Mouse (Mus musculus): ENCODE measurements around the gene BC051019. TPM values are rescaled to one million over a fixed set of nuclear protein-coding genes. Genes with fewer than 3 reads are reported as not detected.

The BC051019 gene
- total RNA-seq (2015; ENCODE audit: low replicate concordance) (not detected in 2 replicates), total RNA-seq (2017; ENCODE audit: low replicate concordance) (not detected in 2 replicates)

DNA sequence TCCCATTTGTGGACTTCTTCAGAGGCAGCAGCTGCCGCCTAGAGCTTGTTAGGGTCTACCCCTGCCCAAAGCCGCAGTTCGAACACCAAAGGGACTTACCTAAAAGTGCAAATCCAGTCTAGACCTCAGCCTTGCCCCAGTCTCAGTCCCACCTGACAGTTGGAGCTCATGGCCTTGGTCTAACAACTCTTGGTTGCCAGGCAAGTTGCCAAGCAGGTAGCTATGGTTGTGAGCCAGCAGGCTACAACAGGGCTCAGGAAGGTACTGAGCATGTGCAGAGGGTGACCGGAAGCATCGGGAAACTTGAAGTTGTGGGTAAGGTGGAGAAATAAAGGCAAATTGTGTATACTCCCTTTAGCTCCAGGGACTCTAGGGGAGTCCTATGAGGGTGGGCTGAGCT is at the start of gene BC051019:
Gene BC051019 (minus strand): TSS at position 154 of the 400 bp plus-strand sequence.
- ATAC-seq (replicated peaks; ENCODE audit: low FRiP score, poor library complexity, severe bottlenecking) = no peak

DNA sequence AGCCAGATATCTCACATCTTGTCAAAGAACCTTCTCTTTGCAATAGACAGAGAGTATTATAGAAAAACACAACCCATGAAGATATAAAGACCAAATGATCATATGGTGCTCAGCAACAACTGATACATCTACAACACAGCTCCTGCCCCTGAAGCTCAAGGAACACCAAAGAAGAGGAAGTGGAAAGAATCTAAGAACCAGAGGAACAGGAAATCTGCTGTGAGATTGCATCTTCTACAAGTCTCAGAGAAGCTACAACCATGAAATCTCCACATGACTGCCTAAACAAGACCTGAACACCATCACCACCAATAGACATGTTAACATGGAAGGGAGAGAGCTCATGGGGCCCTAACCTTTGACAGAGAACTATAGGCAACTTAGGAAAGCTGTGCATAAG is 48.6 kb upstream of the BC051019 start:
- ATAC-seq (replicated peaks; ENCODE audit: low FRiP score, poor library complexity, severe bottlenecking) = no peak

DNA sequence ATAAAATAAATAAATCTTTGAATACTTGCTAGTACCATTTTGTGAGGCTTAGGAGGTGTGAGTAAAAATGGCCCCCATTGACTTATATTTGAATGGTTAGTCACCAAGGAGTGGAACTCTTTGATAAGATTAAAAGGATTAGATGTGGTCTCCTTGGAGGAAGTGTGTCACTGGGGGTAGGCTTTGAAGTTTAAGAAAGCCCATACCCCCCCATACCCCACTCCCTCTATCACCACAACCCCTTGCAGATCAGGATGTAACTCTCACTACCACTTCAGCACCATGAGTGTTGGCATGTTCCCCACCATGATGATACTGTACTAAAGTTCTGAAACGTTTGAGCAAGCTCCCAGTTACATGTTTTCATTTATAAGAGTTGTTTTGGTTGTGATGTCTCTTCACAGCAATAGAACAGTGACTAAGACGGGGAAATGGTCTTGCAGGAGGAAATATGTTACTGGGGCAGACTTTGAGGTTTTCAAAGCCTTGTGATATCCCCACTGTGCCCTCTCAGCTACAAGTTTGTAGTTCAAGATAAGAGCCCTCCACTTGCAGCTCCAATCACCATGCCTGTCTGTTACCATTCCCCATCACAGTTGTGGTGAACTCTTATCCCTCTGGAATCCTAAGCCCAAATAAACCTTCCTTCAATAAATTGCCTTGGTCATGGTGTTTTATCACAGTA is 45.2 kb upstream of the BC051019 start:
- 0 out of 2 replicates have a peak, but pooled peaks have one; percentile 26 for ATAC-seq (replicated peaks; ENCODE audit: low FRiP score, poor library complexity, severe bottlenecking)

DNA sequence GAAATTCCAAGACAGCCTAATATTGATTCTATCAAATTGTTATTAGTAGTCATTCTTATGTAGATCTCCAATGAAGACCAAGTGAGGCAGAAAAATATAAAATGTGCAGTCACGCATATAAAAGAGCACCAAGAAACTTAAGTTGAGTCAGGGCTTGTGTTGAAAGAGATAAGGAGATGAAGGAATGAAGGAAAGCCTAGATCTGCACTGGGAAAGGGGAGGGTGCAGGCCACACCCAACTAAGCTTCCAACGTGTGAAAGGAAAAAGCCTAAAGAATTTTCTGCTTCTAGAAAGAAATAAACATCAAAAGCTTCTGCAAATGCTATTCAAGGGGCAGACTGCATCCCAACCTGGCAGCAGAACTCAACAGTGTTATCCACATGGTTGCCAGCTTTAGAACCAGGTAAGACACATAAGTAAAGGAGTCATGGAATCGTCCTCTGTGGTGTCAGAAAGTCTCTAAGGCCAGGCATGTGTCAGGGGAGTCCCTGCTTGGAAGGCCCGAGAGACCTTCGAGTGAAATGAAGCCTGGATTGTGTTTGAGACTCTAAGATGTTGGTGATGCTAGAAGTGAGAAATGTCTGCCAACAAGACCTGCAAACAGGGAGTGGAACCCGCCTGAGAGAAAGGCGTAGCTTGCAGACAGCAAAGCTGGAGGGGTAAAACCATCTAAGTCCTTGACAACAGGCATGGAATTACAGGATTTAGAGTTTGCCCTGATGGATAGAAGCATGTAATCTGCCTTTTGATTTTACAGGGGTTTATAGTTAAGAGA is 44.1 kb upstream of the BC051019 start:
- ATAC-seq (replicated peaks; ENCODE audit: low FRiP score, poor library complexity, severe bottlenecking) = peak; percentile 95

DNA sequence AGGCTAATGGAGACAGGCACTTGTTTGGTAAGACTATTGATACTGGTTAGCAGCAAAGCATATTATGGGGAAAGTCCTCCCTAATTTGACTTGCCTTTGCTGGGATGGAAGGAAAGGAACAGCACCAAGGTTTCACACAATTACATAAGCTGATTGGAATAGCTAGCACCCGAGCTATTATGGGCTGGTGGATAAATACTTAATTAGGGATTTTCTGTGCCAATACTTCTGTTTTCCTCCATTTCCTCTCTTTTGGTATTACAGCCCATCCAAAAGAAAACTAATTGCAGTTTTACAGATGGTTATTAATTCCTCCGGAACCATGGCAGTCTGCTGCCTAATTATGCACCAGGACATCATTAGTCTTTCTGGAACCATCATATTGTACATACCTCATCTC is 40.4 kb upstream of the BC051019 start:
- ATAC-seq (replicated peaks; ENCODE audit: low FRiP score, poor library complexity, severe bottlenecking) = no peak

DNA sequence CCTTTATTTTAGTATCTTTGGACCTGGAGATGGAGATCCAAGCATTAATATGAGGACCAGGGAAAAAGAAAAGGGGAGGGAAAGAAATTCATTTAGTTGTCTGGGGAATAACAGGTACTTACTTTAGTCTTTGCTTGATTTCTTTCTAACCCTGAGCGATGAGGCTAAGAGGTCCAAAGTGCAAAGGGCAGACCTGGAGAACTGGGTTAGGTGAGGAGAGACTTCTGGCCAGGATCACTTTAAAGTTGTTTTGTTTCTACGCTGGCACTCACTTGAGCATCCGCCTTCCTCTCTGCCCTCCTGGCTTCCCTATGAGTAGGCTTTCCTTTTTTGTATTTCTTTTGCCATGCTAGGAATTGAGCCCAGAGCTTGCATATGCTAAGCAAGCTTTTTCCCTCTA is 32.6 kb upstream of the BC051019 start:
- ATAC-seq (replicated peaks; ENCODE audit: low FRiP score, poor library complexity, severe bottlenecking) = no peak

DNA sequence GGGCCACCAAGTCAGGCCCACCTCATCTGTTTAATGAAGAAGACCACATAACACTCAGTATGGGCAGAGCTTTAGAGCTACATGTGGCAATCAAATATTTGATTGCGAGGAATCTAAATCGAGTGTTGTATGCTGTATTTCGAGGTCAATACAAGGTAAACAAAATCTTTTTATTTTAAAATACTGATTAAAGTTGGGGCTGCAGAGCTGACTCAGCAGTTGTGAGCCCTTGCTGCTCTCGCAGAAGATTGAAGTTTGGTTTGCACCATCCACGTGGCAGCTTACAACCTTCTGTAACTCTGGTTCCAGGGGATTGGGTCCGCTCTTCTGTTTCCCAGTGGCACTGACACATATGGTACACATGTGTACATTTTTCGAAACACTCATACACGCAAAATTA is 30.4 kb upstream of the BC051019 start:
- no peak for ATAC-seq (replicated peaks; ENCODE audit: low FRiP score, poor library complexity, severe bottlenecking)

DNA sequence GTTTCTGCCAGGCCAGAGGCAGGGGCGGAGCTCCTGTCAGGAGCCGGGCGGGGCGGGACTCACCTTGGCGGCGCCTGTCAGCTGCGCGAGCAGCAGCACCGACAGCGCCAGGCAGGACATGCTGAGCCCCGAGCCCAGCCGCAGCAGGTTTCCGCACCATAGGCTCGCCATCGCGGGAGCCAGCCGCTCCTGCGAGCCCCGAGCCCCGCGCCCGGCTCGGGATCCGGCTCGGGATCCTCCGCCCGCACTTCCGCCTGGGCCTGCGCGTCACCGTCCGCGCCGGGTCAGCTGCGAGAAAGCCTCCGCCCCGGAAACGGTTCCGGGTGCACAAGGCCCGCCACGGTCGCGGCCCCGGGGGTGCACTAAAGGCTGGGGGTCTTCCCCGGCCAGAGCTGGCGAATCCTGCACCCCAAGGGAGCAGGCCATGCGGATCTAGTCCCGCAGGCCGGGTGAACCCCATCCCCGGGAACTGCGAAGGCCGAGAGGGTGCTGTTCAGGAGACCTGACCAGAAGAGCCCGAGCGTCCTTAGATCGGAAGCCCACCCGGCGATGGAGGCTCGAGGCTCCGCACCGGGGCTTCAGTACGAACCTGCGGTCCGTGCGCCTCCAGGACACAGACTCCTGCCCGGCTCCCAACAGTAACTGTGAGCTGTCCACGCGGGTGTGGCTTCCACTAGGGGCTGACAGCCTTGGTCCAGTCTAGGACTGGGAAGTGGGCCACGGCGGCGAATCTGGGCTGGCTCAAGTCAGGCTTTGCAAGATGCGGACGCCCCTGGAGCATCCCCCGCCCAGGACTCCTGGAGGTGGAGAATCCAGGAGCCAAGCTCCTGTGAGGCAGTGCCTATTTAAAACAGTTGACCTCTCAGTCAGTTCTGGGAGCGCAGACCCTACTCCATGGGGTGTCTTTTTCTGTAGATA is 28.6 kb upstream of the BC051019 start, which contains the start of gene Tmem9b:
Gene Tmem9b (minus strand): TSS at position 868 of the 918 bp plus-strand sequence.
- ATAC-seq (replicated peaks; ENCODE audit: low FRiP score, poor library complexity, severe bottlenecking) = peak; percentile 87

DNA sequence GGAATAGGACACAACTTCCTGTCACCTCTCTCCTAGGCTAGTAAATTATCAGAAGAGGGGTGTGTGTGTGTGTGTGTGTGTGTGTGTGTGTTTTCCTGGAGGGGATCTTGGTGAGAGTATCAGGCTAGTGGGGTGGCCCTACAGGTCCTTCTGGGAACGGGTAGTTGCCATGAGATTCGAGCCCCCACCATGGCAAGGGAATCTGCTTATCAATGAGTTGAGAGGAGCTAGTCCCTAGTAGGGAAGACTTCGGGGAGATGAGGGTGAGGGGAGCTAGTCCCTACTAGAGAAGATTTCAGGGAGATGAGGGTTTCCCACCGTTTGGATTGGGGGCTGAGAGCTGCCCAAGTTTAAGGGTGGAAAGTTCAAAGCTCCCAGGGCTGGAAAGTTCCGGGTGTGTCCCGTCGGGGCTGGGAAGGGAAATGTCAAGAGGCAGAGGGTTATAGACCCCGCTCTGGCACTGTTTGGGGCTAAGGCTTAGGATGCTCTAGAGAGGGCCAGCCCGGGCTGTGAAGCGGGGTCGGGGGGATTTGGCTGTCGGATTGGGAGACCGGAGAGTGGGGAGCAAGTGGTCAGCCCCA is 27.9 kb upstream of the BC051019 start:
- peak; percentile 55 for ATAC-seq (replicated peaks; ENCODE audit: low FRiP score, poor library complexity, severe bottlenecking)

DNA sequence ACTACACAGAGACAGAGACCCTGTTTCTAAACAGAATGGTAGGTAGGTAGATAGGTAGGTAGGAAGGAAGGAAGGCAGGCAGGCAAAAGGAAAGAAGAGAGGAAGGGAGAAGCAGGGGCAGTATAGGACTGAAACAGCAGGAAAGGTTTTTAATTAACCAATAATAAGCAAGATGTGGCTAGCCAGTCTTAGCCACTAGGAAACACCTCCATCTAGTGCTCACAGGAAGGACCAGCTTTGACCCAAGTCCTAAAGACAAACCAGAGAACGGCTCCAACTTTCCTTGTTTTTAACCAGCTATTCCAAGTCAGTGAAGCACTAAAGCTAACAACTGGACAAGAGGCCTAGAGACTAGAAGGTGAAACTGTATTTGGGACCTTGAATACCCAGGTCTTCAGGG is 24.1 kb upstream of the BC051019 start:
- ATAC-seq (replicated peaks; ENCODE audit: low FRiP score, poor library complexity, severe bottlenecking) = no peak

DNA sequence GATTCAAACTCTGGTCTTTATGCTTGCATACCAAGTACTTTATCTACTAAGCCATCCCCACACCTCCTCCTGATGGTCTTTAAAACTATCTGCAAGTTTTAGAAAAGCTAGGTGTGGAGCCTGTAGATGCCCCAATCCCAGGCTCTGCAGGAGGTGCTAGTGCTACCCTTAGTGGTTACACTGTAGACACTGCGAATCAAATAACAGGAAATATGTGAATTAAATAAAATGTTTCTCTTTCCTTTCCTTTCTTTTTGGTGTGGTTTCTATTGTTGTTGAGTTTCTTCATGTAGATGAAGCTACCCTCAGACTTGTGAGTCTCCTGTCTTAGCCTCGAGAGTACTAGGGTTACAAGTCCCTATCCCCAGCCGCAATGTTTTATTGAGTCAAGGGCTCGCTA is 18.1 kb upstream of the BC051019 start:
- no peak for ATAC-seq (replicated peaks; ENCODE audit: low FRiP score, poor library complexity, severe bottlenecking)

DNA sequence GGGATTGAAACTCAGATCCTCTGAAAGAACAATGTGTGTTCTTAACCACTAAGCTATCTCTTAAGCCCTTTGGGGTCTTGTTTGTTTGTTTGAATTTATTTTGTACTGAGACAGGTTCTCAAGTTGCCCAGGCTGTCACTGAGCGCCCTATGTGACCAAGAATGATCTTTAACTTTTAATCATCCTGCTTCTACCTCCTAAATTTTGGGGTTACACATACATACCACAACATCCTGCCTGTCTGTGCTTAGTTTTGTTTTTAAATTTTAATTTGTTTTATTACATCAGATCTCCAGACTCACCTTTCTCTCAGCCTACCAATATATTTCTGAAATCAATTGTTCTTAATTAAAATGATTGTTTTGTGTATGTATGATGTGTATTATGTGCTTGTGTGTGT is 17.4 kb upstream of the BC051019 start:
- no peak for ATAC-seq (replicated peaks; ENCODE audit: low FRiP score, poor library complexity, severe bottlenecking)

DNA sequence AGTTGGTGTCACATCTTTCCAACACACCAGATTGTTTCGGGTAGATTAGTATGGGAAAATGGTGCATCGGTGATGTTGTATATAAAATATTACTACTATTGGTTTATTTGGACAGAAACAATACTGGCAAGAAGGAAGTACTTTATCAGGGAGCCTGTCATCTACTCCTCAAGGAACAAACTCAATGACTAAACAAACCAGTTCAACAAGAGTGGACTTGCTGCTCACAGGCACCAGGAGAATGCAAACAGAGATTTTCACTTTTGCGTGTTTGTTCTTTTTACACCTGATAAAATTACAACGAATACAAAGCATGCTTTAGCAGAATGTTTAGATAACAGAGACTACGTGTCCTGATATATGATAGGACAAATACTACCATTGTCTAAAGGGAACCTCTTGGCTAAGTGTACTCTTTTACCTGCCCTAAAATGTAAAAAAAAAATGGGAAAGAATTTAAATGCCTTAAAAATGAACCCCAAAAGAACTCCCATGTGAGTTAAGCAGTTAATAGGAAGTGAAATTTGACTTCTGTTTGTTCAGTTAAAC is 16.2 kb upstream of the BC051019 start:
- no peak for ATAC-seq (replicated peaks; ENCODE audit: low FRiP score, poor library complexity, severe bottlenecking)

DNA sequence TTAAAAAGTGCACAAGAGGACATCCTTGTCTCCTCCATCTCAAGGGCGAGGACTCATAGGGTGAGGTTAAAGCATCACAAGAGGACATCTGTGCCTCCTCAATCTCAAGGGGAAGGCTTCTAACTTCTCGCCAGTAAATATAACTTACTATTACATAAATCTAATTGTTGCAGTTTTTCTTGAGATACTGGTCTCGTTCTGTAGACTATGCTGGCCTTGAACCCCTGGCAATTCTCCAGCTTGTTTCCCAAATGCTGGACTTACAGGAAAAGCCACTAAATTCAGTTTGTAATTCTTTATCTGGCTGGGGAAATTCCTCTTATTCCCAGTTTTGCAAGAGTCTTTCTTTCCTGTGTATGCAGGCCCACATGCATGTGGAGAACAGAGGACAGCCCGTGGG is 11.2 kb upstream of the BC051019 start:
- no peak for ATAC-seq (replicated peaks; ENCODE audit: low FRiP score, poor library complexity, severe bottlenecking)

DNA sequence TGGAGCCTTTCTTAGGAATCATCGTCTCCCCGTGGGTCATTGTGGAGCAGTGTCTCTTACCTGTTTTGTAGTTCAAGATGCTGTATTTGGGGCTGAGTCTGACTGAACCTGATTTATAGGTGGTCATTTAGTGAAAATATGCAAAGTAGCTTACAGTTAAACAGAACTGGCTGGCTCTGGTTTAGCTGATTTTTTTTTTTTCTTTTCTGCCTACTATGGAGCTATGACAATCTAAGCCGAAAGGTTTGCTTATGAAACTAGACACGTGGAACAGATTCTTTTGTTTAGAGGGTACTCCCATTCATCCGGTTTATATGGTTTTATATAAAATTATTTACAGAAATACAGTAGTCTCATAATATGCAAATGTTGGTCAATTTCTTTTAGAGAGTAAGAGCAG is 8.0 kb upstream of the BC051019 start, which contains the start of gene Ascl3:
Gene Ascl3 (minus strand): TSS at position 101 of the 400 bp plus-strand sequence.
- ATAC-seq (replicated peaks; ENCODE audit: low FRiP score, poor library complexity, severe bottlenecking) = no peak

DNA sequence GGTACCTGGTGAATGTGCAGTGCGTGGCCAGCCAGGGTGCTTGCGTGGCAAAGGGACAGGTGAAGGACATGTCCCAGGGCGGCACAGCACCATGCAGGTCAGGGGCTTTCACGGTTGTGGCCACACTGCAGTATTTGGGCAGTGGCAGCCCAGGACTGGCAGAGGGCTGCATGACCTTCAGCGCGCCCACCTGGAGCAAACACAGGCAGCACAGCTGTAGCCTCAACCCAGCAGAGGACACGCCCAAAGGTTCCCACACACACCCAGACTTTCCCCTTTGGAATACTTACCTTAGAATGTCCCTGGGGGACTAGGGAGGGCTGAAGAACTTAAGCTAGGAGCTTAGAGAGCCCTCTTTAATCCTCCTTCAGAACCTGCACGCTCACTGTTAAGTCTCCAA is 536 bp downstream of the BC051019 start:
- no peak for ATAC-seq (replicated peaks; ENCODE audit: low FRiP score, poor library complexity, severe bottlenecking)

DNA sequence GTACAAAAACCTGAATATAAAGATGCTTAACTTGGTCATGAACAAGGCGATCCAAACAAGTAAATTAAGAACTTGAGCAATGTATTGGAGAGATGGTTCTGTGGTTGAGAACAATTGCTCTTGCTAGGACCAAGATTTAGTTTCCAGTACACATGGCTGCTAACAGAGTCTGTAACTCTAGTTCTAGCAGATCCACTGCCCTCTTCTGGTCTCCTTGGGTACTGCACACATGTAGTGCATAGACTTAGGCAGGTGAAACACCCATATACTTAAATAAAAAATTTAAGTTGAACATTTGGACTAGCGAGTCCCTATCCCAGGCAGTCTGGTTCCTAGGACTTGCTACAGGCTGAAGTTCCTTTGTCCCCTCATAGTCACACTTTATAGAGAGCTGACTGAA is 1.0 kb downstream of the BC051019 start:
- no peak for ATAC-seq (replicated peaks; ENCODE audit: low FRiP score, poor library complexity, severe bottlenecking)

DNA sequence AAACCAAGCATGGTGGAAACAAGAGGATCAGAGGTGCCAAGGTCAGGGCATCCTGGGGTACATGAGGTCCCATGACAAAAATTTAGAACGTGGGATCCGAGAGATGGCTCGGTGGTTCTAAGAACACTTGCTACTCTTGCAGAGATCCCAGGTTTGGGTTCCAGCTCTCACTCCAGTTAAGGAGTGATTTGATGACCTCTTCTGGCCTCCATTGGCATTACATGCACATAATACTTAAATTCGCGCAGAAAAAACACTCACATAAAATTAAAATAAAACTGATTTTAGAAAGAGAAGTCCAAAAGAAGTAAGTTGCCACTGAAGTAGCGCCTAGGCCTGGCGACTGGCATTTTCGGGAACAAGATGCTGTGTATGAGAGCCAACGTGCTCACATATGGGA is 4.4 kb downstream of the BC051019 start:
- no peak for ATAC-seq (replicated peaks; ENCODE audit: low FRiP score, poor library complexity, severe bottlenecking)

DNA sequence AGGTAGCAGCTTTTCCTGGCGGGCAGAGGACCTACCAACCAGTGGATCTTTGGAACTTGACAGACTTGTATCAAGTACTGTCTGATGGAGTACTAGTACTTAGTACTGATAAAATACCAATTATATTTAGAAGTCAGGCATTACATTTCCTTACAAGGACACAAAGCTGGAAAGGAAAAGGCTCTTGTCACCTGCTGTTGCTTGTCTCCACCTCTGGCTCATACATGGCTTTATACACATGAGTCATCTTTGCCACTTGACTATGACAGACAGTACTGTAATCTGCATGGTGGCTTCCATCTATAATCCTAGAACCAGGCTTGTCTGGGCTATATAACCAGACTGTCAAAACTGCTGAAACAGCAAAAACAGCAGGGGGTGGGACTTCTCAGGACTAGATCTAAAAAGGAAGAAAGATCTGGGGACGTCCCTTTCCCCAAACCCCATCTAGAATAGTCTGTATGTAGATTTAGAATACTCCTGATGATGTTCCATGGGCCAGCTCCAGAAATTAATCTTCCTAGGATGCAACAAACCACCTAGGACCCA is 10.1 kb downstream of the BC051019 start:
- ATAC-seq (replicated peaks; ENCODE audit: low FRiP score, poor library complexity, severe bottlenecking) = no peak

All from erythroid progenitor cell, adult 5-6 weeks (primary cell).